Mouse (Mus musculus): ENCODE measurements around the gene Dnajb14.
"Not testable (repeated sequence)": the region's sequence is repeated elsewhere in the genome, so short reads cannot be mapped to it uniquely, and the experiment has no call there.

Gene Dnajb14

DNA sequence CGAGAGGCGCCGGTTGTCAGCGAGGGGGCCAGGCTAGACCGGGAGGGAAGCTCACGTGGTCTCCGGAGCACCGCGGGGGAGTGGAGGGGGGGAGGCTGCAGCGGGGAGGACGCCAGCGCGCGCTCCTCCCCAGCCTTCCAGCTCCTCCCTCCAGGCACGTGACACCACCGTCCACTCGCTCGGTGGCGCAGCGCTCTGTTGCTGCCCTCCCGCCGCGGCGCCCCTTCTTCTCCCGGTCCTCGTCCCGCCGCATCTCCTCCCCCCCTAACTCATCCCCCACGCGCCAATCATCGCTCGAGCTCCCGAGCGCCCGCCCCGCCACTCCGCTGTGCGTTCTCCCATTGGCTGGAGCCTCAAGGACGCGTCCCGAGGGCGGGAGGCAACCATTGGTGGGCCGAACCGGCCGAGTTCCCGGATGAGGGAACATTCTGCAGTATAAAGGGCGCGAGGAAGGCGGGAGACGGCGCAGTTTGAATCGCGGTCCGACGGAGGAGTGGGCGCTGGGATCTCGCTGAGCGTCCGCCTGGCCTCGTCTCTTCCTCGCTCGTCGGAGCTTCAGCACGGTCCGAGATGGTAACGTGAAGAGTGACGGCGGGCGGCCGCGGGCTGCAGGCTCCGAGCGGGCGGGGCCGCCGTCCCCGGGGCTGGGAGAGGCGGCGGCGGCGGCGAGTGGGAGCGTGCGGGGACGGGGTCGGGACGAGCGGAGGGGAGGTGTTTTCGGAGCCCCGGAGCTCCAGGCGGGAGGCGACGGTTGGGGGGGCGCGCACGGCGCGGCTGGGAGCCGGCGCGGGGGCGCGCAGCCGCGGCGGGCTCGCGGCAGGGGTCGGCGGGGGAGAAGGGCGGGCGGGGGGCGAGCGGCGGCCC, 3.1 kb upstream of the Dnajb14 start, which contains the start of gene H2afz:
TSS of gene H2afz (plus strand) at position 364 of the 864 bp plus-strand sequence.
- DNase-seq = peak; percentile 99

DNA sequence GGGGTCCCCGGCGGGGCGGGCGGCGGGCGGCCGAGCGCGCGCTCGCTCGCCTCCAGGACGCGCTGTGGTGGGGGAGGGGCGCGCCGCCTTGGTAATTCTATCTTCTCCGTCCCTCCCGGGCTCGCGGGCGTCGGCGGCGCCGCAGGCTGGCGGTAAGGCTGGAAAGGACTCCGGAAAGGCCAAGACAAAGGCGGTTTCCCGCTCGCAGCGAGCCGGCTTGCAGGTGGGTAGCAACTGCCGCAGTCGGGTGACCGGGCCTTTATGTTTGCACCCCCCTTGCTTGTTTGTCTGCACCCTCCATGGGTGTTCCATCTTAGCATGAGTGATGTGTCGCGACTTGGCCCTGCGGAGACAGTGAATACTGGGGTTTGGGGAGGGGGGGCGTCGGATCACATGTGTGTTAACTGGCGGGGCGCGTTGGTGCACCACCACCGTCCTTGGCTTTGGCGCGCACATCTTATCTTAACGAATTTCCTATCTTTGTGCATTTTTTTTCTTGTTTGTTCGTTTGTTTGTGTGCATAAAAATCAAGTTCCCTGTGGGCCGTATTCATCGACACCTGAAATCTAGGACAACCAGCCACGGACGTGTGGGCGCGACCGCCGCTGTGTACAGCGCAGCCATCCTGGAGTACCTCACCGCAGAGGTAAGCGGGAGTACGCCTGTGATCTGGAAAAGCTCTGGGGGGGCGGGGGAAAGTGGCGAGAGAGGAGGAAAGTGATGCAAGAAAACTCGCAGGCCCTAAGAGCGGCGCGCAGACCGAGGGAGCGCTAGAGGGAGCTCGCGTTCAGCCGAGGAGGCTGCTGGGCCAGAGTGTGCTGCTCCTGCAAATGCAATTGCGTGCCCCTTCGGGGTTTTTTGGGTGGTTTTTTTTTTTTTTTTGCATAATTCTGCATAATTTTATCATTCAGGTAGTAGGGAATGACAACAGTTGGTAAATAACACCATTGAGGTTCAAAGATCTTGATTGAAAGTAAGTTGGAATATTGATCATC, 2.2 kb upstream of the Dnajb14 start:
- peak; percentile 90 for DNase-seq

DNA sequence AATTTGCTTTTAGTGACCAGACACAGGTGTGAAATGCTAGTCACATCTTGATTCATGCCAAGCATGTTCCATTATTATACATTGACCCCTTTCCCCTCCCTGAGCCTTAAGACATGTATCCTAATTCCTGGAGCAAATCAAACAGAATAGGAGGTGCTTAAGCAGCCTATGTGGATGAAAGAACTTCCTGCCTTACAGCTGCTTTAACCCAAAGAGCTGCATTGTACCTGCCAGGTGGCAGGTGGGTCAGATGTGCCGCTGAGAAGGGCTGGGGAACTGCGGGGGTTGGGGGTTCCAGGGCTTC, 390 bp upstream of the Dnajb14 start:
- no peak for DNase-seq

DNA sequence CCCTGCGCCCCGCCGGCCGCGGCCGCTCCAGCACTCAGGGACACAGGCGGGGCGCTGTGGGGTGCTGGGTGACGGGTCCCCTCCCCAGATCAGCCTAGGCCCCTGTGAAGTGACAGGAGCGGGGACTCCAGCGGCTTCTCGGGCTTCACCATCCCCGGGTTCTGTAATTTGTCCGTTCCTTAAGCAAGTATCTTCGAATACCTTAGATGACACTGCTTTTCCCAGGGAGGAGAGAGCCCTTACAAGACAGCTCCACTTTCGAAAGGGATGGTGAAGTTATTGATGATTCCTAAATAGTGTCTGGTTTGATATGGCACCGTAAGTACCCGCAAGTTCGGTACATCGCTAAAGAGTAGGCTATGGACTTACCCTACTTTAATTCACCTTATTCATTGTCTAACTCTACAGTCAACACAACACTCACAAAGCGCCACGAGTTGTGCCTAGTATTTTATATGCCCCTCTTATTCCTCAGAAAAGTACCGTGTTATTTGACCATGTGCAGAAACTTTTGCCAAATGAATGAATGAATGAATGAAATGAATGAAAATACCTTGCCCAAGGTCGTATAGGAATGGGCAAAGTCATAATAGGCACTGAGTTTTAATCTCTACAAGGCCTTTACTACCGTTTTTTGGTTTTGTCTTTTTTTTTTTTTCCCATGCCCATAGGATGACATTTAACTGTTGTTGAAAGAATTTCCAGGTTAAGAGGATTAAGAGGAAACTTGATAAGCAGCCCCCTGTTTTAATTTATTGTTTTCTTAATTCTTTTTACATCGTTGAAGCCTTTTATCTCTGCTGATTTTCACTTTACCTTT, 829 bp downstream of the Dnajb14 start:
- no peak for DNase-seq

DNA sequence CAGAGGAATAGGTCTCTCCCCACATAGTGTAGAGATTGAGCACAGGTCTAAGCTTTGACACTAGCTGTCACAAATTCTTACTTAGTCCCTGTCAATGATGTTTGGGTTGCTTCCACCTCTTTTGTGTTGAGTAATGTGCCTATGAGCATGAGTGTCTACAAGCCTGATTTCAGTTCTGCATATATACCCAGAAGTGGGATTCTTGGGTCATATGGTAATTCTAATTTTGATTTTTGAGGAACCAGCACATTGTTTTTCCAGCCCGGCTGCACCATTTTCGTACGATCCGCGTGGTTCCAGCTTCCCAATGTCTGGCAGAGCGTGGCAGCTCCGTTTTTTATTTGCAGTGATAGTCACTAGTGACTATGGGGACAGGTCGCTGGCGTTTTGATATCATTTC, 1.9 kb downstream of the Dnajb14 start:
- no peak for DNase-seq

DNA sequence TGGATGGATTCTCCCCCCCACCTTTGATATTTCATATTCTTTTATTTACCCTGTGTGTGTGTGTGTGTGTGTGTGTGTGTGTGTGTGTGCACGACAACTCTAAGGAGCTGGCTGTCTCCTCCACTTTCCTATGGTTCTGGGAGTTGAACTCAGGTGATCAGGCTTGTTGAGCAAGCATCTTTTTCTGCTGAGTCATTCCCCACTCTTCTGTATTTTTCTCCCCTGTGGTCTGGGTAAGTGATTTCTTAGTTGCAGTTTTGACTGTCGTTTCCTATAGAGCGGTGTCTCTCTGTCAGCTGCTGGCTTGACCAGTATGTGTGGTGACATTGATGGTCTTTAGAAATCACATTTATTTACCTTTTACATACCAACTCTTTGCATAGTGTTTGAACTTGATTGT, 11.8 kb downstream of the Dnajb14 start:
- no peak for DNase-seq

DNA sequence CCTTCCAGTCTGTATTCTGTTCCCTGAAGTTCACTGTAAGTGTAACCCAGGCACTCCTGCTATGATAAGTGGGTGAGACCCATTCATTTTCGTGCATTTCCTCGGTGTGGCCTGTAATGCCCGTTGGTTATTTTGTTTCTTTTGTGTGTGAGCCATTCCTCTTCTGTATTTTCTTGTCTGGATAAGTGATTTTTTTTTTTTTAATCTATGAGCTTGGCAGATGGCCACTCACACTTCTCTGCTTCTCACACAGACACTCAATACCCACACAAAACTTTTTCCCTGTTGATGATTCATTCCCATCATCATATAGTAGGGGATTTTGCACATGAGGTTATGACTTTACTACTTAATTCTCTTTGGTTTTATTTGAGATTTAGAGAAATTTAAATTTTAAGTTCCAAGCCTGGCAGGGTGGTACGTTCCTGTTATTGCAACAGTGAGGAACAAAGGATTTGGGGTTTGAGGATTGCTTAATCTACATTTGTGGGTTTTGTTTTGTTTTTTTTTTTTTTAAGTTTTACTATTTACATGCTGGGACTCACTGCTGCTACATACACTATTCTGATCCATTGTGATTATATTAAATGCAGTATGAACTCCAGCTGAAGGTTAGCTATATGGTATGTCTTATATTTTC, 12.8 kb downstream of the Dnajb14 start:
- peak; percentile 19 for DNase-seq

DNA sequence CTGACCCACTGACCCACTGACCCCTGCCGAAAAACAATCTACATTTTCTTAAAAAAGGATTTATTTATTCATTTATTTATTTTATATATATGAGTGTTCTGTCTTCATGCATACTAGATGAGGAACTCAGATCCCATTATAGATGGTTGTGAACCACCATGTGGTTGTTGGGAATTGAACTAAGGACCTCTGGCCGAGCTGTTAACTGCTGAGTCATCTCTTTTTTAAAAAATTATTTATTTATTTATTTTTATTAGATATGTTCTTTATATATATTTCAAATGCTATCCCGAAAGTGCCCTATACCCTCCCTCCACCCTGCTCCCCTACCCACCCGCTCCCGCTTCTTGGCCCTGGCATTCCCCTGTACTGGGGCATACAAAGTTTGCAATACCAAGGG, 13.6 kb downstream of the Dnajb14 start:
- no peak for DNase-seq

DNA sequence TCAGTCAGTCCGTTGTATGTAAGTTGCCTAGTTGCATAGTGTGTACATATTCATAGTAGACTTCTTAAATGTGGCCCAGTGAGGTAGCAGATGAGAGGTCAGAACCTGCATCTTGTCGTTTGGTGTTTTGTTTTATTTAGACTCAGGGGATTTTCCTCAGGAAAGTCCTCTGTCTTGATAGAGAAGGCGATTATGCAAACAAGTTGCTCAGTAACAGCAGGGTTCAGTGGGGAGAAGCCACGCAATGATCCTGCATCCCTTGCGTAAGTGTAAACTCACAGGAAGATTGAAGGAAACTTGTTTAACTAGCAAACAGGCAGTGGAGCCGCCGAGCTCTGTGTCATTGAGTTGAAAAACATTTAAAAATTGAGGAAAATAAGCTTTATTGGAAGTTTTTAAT, 20.5 kb downstream of the Dnajb14 start:
- DNase-seq = no peak

DNA sequence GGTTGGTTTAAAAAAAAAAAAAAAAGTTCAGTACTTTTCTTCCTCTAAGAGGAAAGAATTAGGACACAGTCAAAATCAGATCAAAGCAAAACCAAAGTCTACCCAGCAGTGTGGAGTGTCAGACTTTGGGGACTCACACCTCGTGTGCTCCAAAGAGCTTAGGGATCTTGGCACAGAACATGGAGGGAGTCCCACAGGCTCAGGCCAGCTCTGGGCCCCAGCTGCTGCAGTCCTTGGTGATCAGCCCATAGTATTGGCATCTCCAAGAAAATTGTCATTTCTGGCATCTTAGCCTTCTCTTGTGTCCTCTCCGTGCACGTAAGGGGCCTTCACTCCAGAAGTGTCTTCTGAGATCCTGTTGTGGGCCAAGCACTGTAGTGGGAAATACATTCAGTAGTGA, 23.6 kb downstream of the Dnajb14 start:
- DNase-seq = no peak

DNA sequence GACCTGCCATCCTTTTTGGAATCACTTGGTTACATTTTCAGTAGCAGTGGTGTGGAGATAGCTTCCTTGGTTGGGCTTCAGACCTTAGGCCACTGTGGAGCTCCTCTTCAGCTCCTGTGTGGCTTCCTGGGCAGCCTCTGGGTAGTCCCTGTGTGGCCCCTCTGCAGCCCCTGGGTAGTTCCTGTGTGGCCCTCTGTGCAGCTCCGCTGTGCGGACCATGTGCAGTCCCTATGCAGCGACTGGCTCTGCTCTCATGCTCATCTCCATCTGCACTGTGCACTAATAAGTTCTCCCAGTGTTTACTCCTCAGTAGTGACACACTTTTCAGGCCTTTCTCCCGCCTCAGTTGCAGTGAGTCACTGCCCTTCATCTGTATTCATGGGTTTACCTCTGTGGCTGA, 24.6 kb downstream of the Dnajb14 start:
- DNase-seq = peak; percentile 10

DNA sequence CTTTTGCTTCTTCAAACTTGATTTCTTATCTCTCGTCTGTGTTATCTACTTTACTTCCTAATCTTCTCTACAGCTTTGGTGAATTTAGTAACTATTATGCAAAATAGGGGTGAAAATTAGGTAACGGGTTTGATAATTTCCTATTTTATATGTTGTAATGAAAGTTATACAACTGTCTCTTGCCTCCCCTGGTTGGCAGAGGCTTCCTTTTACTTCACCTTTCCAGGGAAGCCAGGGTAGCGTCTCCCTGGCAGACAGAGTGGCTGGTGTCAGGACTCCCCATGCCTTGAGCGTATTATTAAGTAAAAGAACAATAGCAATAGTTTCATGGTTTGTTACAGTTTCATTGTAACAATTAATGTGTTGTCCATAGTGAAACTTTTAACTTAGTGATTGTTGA, 26.3 kb downstream of the Dnajb14 start:
- DNase-seq = no peak

DNA sequence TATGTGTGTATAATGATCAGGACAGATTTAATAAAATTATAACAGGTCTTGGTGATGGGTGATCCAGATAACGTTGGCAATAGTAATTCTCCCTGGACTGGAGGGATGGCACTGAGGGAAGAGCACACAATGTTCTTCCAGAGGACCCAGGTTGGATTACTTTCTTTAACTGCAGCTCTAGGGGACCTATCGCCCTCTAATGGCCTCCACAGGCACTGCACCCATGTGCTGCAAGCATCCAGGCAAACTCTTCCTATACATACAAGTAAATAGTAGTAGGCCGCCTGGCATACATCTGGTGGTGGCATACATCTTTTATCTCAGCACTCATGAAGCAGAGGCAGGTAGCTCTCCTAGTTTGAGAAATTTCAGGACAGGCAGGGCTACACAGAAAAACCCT, 27.7 kb downstream of the Dnajb14 start:
- no peak for DNase-seq

DNA sequence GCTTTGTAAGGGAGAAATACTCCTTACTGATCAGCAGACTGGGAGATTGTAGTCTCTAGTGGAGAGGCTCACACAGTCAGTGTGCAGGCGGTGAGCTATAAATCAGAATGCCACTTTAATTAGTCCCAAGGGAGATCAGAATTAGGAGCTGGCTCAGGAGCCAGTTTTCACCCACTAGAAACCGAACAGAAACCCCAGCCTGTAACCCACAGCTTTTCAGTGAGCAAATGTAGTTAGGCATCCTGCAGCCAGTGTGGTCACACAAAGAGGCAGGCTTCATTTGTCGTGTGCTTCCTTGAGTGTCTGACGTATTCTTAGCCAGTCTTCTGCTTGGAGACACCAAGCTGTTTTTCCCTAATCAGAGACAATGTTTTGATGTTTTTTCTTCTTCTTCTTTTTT, 28.9 kb downstream of the Dnajb14 start:
- DNase-seq = no peak

DNA sequence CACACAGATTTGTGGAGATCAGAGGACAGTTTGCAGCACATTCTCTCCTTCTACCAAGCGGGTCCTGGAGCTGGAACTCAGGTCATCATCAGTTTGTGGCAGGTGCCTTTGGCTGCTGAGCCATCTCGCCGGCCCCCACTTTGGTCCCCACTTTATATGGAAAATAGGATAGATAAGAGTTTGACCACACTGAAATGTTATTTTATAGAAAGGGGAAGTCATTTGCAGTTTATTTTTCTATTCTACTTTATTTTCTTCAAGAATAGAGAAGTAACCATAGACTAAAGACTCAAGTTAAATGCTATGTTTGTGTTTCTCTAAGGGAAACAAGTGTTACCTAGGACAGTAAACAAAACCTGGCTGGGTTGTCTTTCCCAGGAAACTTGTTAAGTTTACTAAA, 29.4 kb downstream of the Dnajb14 start:
- no peak for DNase-seq

DNA sequence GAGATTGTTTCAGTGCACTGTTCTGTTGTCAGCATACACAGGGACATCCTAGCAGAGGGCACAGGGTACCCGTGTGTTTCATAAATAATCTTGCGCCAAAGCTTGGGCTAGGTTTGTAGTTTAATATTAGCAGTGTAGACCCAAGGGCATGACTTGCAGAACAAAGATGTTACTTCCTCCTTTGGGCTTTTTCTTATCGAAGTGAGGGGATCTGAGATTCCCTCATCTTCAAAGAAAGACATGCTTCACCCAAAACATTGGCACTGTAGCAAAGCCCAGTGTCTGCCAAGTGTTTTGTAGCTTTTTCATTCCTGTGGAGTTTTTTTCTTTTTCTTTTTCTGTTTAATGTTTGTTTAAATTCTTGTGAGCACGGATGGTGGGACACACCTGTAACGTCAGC, 30.2 kb downstream of the Dnajb14 start:
- DNase-seq = no peak

DNA sequence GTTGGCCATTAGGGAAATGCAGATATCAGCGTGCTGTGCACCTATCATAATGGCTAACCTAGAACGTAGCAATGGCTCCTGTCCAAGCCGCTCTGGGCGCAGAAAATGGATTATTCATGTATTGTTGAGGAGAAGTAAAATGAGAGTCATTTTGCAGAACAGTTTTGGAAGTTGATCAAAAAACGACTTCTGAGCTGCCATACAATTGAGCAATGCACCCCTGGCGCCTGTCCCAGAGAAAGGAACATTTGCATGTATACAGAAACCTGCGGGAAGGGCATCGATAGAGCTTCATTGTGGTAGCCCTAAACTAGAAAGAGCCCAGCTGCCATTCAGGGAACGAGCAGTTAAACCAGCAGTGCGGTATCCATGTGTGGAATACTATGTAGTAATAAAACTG, 32.7 kb downstream of the Dnajb14 start:
- DNase-seq = no peak

DNA sequence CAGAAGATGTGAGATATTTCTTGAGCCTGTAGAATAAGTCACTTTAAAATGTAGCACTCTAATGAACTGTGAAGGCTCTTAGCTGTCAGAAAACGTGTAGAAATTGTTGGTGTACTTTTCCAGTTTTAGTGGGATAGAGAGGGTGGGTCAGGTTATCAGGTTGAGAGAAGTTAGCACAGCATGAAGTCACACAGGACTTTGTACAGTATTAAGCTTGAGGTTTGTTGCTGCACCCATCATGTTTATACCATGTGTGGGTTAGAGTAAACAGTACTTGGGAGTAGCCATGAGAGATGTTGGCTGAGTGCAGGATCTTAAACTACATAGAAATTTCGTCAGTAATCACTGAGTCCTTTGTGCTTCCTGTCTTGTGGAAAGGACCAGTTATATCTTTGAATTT, 45.6 kb downstream of the Dnajb14 start:
- DNase-seq = no peak

DNA sequence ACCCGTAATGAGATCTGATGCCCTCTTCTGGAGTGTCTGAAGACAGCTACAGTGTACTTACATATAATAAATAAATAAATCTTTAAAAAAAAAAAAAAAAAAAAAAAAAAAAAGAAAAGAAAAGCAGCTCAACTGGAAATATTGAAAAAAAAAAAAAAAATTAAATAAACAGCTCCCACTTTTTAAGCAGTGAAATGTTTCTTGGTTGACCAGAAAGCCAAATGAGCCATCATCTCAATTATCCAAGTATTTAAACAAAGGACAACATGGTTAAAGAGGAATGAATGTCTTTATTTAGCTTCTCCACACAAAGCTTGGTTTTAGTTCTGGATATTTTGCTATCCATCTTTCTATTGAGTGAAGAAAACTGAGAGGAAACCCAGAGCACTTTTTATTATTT, 47.1 kb downstream of the Dnajb14 start:
- not testable (repeated sequence) for DNase-seq

DNA sequence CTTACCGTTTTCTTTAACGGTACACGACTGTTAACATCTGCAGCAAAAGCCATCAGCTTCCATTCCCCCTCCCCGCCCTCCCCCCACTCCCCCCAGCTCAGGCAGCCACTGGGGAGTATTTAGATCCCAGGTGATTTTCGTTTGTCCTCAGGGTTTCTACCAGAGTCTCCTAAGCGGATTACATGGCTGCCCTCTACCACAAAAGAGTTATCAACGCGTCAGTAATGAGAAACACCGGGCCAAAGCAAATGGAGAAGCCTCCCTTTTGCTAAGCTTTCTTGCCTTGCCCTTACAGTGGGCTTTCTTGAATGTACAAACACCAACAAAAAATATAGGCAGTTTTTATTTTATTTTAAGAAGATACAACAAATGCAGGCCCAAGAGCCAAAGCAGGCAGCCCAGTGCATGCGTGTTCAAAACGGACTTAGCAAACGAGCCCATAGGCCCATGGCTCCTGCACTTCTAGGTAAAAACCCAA, 50.3 kb downstream of the Dnajb14 start:
- no peak for DNase-seq

DNA sequence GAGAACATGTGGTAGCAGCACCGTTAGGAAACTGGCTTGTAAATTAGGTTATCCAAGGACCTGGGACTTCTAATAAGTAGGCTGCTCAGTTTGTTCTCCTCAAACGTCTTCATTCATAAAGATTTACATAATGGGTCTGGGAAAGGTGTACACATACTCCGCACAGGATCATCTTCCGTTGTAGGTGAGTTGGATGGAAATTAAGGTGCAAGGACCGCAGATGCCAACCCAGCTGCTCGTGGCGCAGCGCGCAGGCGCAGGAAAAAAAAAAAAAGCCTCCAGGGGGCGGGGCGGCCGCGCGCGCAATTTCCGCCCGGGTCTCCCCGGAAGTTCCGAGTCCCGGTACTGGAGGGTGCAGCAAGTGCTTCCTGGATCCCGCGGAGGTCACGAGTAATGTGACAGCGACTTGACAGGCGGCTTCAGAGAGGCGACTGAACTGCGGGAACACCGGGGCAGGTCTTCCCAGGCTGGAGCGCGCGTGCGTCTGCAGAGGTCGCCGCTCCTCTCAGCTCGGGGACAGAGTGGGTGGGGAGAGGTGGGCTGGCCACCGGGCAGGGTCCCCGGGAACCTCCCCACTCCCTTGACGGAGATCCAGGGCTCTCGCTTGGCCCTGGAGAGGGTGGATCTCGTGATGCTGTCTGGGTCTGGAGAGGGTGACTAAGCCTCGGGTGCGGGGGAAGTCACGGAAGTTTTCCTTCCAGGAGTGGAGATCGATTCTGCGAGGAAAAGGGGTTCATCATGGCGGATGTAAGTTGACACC, 50.9 kb downstream of the Dnajb14 start, which contains the start of gene Lamtor3:
TSS of gene Lamtor3 (plus strand) at position 335 of the 760 bp plus-strand sequence.
- DNase-seq = peak; percentile 90
